Mouse (Mus musculus): Measurements from ENCODE around the gene Mcm2. TPM values are rescaled to one million over a fixed set of nuclear protein-coding genes. Genes with fewer than 3 reads are reported as not detected.
A peak's percentile ranks its signal among the peaks of the same experiment; 100 is the strongest.

Gene Mcm2
- polyA plus RNA-seq, 1 experiment from 2014 or later = 164 TPM

DNA sequence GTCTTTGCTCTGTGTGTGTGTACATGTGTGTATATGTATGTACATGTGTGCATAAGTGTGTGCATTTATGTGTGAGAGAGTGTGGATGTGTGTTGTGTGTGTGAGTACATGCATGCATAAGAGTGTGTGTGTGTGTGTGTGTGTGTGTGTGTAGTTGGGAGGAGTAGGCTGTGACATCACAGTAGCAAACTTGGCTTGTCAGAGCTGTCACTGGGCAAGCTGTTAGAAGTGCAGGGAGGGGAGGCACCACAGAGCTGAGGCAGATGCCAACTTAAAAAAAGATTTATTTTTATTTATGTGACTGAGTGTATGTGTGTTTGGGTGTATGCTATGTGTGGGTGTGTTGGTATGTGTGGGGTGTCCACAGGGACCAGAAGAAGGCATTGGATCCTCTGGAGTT is 14.9 kb upstream of the Mcm2 start:
- ATAC-seq (ENCODE audit: insufficient read depth) (no peak), DNase-seq (no peak)
- H3K27me3 ChIP-seq (ENCODE audit: insufficient read depth, low read length) = no peaks in the 10 kb centered on the region
- no peak overlapping the region for H3K27ac ChIP-seq (ENCODE audit: low read depth)
- no peak for TF ChIP-seq CTCF (IDR thresholded peaks at IDR 0.05; ENCODE audit: low read depth)
- H3K4me1 ChIP-seq (ENCODE audit: insufficient read depth) = no peaks in the 10 kb centered on the region
- H3K36me3 ChIP-seq (ENCODE audit: insufficient read depth) = peaks cover 39% of the 10 kb centered on the region
- H3K4me2 ChIP-seq = no peak overlapping the region
- no peaks in the 10 kb centered on the region for H3K9me3 ChIP-seq (ENCODE audit: low read depth, low read length)
- no peak overlapping the region for H3K4me3 ChIP-seq (ENCODE audit: low read depth, low read length)
- no peak overlapping the region for H3K9ac ChIP-seq

DNA sequence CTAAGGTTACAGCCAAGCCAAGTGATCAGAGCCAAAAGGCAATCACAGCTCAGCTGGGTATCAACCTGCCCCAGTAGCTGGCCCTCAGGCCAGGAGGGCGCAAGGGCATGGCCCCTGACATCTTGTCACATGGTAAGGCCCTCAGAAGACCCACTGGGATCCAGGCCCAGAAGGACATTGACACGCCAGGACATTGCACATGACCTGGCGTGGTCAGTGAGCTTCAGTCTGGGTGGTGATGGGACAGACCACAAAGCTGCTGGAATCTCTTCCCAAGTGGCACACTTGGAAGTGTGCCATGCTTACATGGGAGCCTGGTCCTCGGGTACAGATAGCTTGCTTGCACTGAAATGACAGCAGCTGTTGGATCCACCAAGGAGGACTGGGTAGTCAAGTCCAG is 14.4 kb upstream of the Mcm2 start:
- Histone ChIP-seq H3K36me3 (ENCODE audit: insufficient read depth) (peaks cover 43% of the 10 kb centered on the region), H3K9ac (no peak overlapping the region), H3K9me3 (ENCODE audit: low read depth, low read length) (no peaks in the 10 kb centered on the region), H3K27me3 (ENCODE audit: insufficient read depth, low read length) (no peaks in the 10 kb centered on the region), H3K4me3 (ENCODE audit: low read depth, low read length) (no peak overlapping the region), H3K27ac (ENCODE audit: low read depth) (no peak overlapping the region), H3K4me2 (no peak overlapping the region), H3K4me1 (ENCODE audit: insufficient read depth) (no peaks in the 10 kb centered on the region)
- DNase-seq (no peak), ATAC-seq (ENCODE audit: insufficient read depth) (no peak)
- WGBS = 70% methylated on average over 4 of the region's 4 CpGs
- no peak for TF ChIP-seq CTCF (IDR thresholded peaks at IDR 0.05; ENCODE audit: low read depth)

DNA sequence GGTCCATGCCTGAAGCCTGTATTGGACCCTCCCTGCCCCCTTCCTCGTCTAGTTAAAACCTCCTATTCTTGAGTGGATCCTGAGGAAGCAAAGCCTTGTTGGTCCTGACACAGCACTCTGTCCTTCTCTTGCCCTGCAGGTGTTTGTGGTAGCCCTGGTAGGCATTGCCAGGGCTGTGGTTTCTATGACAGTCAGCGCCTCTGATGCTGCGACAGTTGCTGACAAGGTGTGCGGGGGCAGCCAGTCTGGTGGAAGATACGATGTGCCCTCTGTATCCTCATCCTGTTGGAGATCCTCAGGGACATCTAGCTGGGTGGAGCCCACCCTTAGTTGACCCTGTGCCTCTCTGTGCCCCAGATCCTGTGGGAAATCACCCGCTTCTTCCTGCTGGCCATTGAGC is 10.6 kb upstream of the Mcm2 start:
- ATAC-seq (ENCODE audit: insufficient read depth) (no peak), DNase-seq (no peak)
- Histone ChIP-seq H3K4me3 (ENCODE audit: low read depth, low read length) (no peak overlapping the region), H3K9ac (no peak overlapping the region), H3K4me1 (ENCODE audit: insufficient read depth) (no peaks in the 10 kb centered on the region), H3K27me3 (ENCODE audit: insufficient read depth, low read length) (no peaks in the 10 kb centered on the region), H3K36me3 (ENCODE audit: insufficient read depth) (peaks cover 45% of the 10 kb centered on the region), H3K9me3 (ENCODE audit: low read depth, low read length) (no peaks in the 10 kb centered on the region), H3K27ac (ENCODE audit: low read depth) (no peak overlapping the region), H3K4me2 (no peak overlapping the region)
- 84% methylated on average over 6 of the region's 6 CpGs for WGBS
- TF ChIP-seq CTCF (IDR thresholded peaks at IDR 0.05; ENCODE audit: low read depth) = no peak

DNA sequence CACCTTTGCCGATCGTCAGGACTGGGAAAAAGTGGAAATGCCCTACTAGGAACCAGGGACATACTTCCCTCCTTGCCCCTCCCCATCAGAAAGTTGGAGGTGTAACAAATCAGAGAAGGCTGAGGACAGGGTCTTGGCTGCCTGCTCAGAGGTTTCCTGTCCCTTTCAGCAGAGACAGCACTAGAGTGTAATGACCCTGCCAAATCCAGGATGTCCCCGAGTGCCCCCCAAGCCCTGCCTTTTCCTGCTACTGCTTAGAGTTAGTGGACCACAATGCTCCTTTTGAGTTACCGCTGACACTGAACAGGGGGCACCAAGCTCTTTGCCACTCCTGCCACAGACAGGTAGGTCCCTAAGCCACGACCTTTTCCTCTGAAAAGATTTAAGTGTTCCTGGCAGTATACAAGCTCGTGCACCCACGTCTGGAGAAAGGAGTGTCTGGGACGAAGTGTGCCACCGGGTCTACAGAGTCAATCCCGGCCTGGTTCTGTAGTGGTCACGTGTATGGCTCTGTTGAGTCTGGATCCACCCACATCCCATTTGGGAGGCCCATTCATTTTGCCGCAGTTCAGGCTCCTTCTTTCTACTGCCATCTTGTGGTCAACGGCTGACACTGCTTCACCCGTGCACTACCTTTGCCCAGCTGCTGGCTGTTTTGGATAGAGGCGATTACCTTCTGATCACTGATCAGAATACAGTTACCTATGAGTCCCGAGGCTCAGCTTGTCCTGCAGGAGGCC is 8.0 kb upstream of the Mcm2 start:
- TF ChIP-seq CTCF (IDR thresholded peaks at IDR 0.05; ENCODE audit: low read depth) = peak; percentile 91
- Histone ChIP-seq H3K9me3 (ENCODE audit: low read depth, low read length) (no peaks in the 10 kb centered on the region), H3K4me1 (ENCODE audit: insufficient read depth) (peaks cover 11% of the 10 kb centered on the region; the same call in 1 of the 2 replicates), H3K27ac (ENCODE audit: low read depth) (no peak overlapping the region), H3K4me3 (ENCODE audit: low read depth, low read length) (no peak overlapping the region), H3K9ac (no peak overlapping the region), H3K36me3 (ENCODE audit: insufficient read depth) (peaks cover 35% of the 10 kb centered on the region), H3K4me2 (peak overlapping the region; percentile 40; the same call in 1 of the 2 replicates), H3K27me3 (ENCODE audit: insufficient read depth, low read length) (no peaks in the 10 kb centered on the region)
- DNase-seq (peak; percentile 87), ATAC-seq (ENCODE audit: insufficient read depth) (peak; percentile 10; the same call in 1 of the 2 replicates)
- 18% methylated on average over 16 of the region's 16 CpGs for WGBS

DNA sequence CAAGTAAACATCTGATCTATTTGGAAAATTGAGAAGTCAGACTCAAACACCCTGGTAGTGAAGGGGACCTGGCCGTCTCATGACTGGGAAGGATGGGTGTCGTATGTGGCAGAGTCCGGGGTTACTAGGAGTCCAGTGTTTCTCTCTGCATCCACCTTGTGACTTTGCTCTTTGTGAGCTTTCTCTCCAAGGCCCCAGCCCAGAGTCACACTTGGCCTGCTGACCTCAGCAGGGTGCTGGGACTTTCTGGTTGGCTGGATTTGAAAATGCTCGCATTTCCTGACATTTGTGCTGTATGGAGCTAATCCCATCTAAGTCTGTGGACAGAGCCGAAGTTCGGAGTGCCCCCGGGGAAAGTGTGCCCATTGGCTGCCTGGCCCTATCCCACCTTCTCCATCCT is 6.5 kb upstream of the Mcm2 start:
- ATAC-seq (ENCODE audit: insufficient read depth) = no peak

DNA sequence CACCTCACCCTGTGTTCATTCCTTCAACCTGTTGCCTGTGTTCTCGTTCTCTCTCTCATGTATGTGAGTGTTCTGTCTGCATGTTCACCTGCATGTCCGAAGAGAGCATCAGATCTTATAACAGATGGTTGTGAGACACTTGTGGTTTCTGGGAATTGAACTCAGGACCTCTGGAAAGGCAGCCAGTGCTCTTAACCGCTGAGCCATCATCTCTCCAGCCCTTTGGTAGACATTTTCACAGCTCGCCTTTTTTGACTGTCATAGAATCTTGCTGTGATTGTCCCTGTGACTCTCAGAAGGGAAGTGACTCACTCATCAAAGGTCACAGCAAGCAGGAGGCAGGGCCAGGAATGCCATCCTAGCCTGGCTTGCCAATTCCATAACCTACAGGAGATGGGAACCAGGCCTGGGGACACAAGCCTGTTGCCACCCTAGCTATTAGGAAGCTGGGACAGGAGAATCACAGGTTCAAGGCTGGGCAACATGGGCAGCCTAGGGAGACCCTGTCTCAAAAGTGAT is 5.9 kb upstream of the Mcm2 start:
- WGBS = 86% methylated on average over 4 of the region's 4 CpGs
- no peak overlapping the region for H3K9ac ChIP-seq
- peaks cover 15% of the 10 kb centered on the region for H3K4me1 ChIP-seq (ENCODE audit: insufficient read depth)
- no peaks in the 10 kb centered on the region for H3K9me3 ChIP-seq (ENCODE audit: low read depth, low read length)
- H3K36me3 ChIP-seq (ENCODE audit: insufficient read depth) = peaks cover 15% of the 10 kb centered on the region
- H3K27me3 ChIP-seq (ENCODE audit: insufficient read depth, low read length) = no peaks in the 10 kb centered on the region
- H3K27ac ChIP-seq (ENCODE audit: low read depth) = no peak overlapping the region
- ATAC-seq (ENCODE audit: insufficient read depth) (no peak), DNase-seq (no peak)
- H3K4me3 ChIP-seq (ENCODE audit: low read depth, low read length) = no peak overlapping the region
- no peak for TF ChIP-seq CTCF (IDR thresholded peaks at IDR 0.05; ENCODE audit: low read depth)
- H3K4me2 ChIP-seq = peak overlapping the region; percentile 89; the same call in 1 of the 2 replicates

More for the DNA sequence above, 6.5 kb upstream of the Mcm2 start:
- Histone ChIP-seq H3K9ac (no peak overlapping the region), H3K36me3 (ENCODE audit: insufficient read depth) (peaks cover 20% of the 10 kb centered on the region), H3K4me2 (no peak overlapping the region), H3K4me1 (ENCODE audit: insufficient read depth) (peaks cover 15% of the 10 kb centered on the region), H3K4me3 (ENCODE audit: low read depth, low read length) (no peak overlapping the region), H3K27me3 (ENCODE audit: insufficient read depth, low read length) (no peaks in the 10 kb centered on the region), H3K9me3 (ENCODE audit: low read depth, low read length) (no peaks in the 10 kb centered on the region), H3K27ac (ENCODE audit: low read depth) (no peak overlapping the region)
- no peak for TF ChIP-seq CTCF (IDR thresholded peaks at IDR 0.05; ENCODE audit: low read depth)
- DNase-seq = no peak
- 83% methylated on average over 7 of the region's 7 CpGs for WGBS

DNA sequence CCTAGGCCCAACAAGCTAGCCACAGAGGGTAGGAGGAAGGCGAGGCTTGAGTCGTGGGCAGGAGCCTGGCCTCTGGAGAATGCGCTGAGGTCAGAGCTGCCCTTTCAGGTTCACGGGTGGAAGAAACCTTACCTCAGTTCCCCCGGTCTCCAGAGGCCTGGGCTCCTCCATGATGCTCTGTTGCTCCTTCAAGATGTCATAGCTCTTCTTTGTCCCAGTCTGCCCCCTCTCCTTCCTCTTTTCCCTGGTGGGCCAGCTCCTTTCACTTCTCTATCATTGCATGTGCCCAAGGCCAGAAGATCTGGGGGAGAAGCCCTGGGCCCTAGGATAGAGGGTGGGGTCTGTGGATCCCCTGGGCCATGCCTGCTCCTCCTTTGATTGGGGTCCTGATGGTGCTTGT is 5.1 kb upstream of the Mcm2 start:
- no peak overlapping the region for H3K27ac ChIP-seq (ENCODE audit: low read depth)
- DNase-seq = no peak
- no peaks in the 10 kb centered on the region for H3K9me3 ChIP-seq (ENCODE audit: low read depth, low read length)
- peak overlapping the region; percentile 89 for H3K4me2 ChIP-seq
- H3K27me3 ChIP-seq (ENCODE audit: insufficient read depth, low read length) = no peaks in the 10 kb centered on the region
- 71% methylated on average over 5 of the region's 5 CpGs for WGBS
- peak overlapping the region; percentile 69 for H3K4me3 ChIP-seq (ENCODE audit: low read depth, low read length)
- H3K36me3 ChIP-seq (ENCODE audit: insufficient read depth) = peaks cover 8% of the 10 kb centered on the region; the same call in 1 of the 2 replicates
- TF ChIP-seq CTCF (IDR thresholded peaks at IDR 0.05; ENCODE audit: low read depth) = no peak
- H3K4me1 ChIP-seq (ENCODE audit: insufficient read depth) = peaks cover 15% of the 10 kb centered on the region
- ATAC-seq (ENCODE audit: insufficient read depth) = no peak
- H3K9ac ChIP-seq = peak overlapping the region; percentile 81
